Mouse (Mus musculus): ENCODE results near the gene Crisp2. TPM values are rescaled to one million over a fixed set of nuclear protein-coding genes. Genes with fewer than 3 reads are reported as not detected.
A peak's percentile ranks its signal among the peaks of the same experiment; 100 is the strongest.

Crisp2 gene
- total RNA-seq (2021) = not detected
- long read RNA-seq, experiment 1 = 0 reads
- long read RNA-seq, experiment 2 = 0 reads

DNA sequence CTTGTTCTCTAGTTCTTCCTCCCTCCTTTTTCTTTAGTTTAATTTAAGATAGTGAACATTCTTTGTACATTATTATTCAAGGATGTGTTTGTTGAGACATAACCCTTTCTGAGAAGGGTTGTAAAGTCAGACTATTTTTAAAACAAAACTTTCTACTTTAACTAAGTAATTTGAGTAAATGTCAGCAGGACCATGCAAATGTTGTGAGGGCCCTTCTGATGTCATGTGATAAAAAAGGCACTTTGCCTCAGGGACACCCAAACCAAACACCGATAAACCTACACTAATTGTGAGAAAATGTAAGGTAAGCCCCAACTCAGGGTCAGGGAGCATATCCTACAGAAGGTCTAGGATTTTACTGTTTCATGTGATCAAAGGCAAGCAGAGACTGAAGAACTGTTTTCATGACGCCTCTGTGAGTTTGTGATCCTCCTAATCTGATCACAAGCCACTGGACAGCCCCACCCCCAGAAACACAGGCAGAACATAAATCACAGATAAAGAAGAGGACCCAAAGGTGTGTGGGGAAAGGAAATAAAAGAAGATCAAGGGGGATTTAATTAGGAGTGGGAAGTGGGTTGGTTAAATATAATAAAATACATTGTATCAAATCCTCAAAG, at the start of gene Crisp2:
Gene Crisp2 (minus strand): TSS at position 51 of the 620 bp plus-strand sequence.
- no peak for DNase-seq (ENCODE audit: low spot score in 2 of 2)

- DNase-seq (ENCODE audit: low spot score in 2 of 2) = no peak
These were observed 48.3 kb upstream of the Crisp2 start for GRCm38 (mm10) chr17:40855065-40855464.

GRCm38 (mm10) chr17:40837308-40837707, 30.5 kb upstream of the Crisp2 start:
- no peak for DNase-seq (ENCODE audit: low spot score in 2 of 2)

DNA sequence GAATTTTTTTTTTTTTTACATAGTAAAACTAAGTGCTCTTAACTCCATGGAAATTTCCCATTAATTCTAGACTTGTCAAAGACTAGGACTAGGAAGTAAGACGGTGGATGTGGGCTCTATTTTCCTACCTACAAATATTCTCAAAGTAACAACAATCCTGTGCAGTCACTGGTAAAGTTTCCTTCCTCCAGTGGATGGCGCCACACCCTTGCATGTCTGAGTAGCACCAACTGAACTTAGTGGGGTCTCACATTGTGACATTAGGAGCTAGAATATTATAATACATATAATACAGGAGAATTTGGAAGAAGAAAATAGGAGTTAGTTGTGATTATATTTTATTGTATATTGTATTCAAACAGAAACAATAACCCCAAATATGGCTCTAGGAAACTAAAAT, 25.1 kb upstream of the Crisp2 start:
- no peak for DNase-seq (ENCODE audit: low spot score in 2 of 2)

DNA sequence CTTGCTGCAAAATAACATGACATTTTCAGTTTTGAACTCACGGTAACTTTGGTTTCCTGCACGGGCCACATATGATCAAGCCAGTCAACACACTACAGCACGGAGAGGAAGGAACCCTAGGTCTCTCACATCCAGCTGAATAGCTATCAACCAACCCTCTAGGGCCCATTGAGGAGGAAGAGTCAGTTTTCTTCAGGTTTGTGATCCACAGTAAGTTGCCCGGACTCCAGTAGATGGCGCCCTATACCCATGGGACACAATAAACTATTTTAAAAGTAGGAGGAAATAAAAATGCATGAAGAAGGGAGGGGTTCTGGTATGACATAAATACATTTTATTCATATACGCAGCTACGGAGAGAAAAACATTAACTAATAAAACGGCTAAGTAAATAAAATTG, 17.7 kb upstream of the Crisp2 start:
- peak in 1 of 2 experiments; percentile 15 for DNase-seq (ENCODE audit: low spot score in 2 of 2)

GRCm38 (mm10) chr17:40823817-40824216, 17.0 kb upstream of the Crisp2 start:
- no peak for DNase-seq (ENCODE audit: low spot score in 2 of 2)

DNA sequence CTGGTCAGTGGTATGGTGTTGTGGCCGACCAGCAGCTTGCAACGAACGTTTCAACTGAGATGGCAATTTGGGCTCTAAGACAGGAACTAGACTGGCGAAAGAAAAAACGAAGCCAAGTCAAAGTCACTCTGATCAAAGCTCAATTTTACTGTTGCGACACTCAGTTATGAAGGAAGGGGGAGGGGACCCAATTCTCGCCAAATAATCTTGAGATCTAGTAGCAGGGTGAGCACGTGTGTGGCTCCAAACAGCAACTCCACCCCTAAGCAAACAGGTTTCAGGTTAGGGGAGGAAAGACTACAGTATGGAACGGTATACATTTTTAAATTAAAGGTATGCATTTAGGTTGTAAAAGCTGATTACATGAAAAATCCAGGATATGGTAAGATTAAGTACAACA, 14.7 kb upstream of the Crisp2 start:
- no peak for DNase-seq (ENCODE audit: low spot score in 2 of 2)

GRCm38 (mm10) chr17:40817340-40817943, 10.6 kb upstream of the Crisp2 start:
- no peak for DNase-seq (ENCODE audit: low spot score in 2 of 2)

DNA sequence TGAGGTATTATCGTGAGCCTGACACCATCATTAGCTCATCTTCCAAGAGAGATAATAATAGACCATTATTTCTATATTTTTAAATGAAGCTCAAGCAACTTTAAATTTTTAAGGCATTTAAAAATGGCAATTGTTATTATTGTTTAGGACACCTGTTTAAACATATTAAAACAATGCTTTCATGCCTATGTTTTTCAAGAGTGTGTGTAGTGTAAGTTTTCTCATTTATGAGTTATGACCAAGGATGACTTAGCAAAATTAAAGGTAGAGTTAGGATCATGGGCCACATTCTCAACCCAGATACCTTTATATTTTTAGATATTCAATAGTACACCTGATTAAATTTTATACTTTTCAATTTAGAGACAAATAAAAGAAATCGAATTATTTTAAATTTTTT, 5.5 kb upstream of the Crisp2 start:
- DNase-seq (ENCODE audit: low spot score in 2 of 2) = no peak

- no peak for DNase-seq (ENCODE audit: low spot score in 2 of 2)
These were observed 4.8 kb upstream of the Crisp2 start for GRCm38 (mm10) chr17:40811560-40811959.

DNA sequence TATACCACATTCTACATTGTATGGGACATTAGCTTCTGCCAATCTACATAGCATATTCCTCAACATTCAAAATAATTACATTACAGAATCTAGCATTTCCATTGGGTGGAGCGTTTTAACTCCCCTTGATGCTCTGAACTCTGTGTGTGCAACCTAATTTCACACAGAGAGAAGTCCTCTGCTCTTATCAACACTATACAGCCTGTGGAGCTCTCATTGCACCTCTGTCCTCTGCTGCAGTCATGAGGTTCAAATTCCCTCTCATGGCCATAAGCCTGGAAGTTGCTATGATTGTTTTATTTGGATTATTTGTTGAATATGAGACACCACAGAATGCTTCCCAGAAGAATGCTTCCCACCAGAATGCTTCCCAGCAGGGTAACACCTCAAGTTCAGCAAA, 4.1 kb upstream of the Crisp2 start, which contains the start of gene Rhag:
Gene Rhag (plus strand): TSS at position 193 of the 400 bp plus-strand sequence.
- DNase-seq (ENCODE audit: low spot score in 2 of 2) = no peak

DNA sequence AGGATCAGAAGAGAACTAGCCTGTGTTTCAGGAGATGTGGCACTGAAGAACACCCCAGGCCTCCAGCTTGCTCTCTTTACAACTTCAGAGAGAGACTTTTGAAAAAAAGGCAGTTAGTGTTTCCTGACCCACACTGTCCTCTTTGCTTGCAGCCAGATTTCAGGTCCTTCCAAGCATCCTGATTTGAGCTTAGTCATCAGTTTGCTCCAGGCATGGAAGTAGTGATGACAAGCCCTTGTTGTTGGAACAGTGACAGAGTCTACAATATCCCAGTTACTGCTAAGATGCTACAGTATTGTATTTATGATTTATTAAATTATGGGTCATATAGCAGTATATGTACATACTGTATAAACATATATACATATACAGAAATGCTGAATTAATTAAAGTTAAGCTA, 1.3 kb upstream of the Crisp2 start:
- no peak for DNase-seq (ENCODE audit: low spot score in 2 of 2)

DNA sequence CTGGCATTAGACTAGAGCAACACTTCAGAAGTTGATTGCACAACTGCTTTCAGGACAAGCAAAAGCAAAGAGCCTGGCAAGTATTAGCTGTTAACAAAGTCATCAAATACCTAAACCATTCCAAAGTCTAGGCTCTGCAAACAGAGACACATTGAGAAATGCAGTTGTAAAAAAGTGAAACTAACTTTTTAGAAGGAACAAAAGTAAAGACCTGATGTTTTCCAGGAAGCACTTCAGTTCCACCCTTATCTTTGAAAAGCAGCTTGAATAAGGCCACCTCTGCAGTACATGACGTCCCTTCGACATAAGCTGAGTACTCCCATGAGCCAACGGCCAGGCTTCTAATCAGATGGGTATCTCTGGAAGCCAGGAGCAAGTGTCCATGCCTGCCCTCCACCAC, 253 bp downstream of the Crisp2 start:
- no peak for DNase-seq (ENCODE audit: low spot score in 2 of 2)

- no peak for DNase-seq (ENCODE audit: low spot score in 2 of 2)
These were observed 4.0 kb downstream of the Crisp2 start for GRCm38 (mm10) chr17:40802707-40803340.

GRCm38 (mm10) chr17:40793921-40794854, 12.6 kb downstream of the Crisp2 start:
- DNase-seq (ENCODE audit: low spot score in 2 of 2) = peak in 1 of 2 experiments; percentile 9

GRCm38 (mm10) chr17:40789877-40790276, 16.9 kb downstream of the Crisp2 start:
- DNase-seq (ENCODE audit: low spot score in 2 of 2) = no peak

DNA sequence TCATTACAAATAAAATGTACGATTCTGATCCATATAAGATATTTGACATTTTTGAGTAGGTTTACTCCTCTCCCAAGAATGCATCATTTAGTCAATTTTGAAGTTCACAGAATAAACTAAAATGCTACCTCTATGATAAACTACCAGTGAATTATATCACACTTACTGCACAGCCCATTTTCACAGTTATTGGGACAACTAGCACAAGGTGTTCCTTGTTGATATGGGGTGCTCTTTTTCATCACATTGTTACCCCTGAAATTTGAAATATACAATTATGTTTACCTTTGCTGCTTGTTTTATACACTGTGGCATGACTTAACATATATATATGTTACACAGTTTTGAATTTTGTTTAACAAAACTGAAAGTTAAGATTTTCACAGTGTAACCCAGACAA, 39.7 kb downstream of the Crisp2 start:
- DNase-seq (ENCODE audit: low spot score in 2 of 2) = no peak

GRCm38 (mm10) chr17:40763662-40764061, 43.1 kb downstream of the Crisp2 start:
- DNase-seq (ENCODE audit: low spot score in 2 of 2) = no peak

DNA sequence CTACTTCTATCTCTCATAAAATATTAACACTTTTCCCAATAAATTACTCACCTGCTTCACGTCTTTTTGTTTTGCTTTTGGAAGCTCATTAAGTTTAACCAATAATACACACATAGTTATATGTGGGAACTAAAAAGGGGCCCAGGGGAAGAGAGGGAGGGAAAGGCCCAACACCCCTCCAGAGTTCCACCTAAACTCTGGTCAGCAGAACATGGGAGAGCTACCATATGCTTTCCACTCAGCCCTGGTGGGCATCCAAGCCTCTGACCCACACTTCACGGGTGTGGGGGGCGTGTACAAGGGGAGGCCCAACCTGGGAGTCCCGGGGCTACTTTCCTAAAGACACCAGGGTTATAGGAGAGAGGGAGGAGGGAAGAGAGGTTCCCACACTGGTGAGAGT, 75.1 kb downstream of the Crisp2 start:
- DNase-seq (ENCODE audit: low spot score in 2 of 2) = no peak

DNA sequence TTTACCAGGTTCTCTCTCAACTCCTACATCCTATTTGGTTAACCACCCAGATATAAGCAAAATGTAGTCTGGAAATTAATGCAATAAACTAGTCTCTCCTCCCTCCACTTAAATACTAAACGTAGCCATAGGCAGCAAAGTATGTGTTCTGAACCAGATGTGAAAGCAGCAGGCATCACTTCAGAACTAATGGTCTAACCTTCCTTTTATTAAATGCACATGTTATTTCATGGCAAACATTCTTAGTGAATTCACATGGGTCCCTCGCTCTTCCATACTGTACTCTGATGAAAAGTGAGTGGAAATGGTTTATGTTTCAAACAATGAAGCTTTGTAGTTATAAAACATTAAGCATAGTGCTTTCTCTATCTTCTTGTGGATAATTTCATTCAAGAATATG, 75.5 kb downstream of the Crisp2 start:
- no peak for DNase-seq (ENCODE audit: low spot score in 2 of 2)

DNA sequence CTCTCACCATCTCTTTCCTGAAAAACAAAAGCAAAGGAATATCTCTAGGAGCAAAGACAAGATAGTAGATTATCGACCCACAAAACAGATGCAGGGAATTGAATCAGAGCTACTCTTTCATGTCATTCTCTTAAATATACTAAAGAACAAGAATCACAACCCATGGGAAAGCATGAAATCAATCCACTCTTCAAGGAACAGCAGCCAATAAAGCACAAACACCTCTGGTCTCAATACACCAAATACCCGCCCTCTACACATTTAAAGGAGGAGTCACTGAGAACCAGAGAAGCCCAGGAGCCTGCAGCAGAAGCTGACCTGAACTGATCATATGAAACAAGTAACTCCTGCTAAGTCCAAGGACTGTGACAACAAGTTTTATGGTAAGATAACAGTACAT, 80.0 kb downstream of the Crisp2 start, which contains the start of gene Esp1:
Gene Esp1 (plus strand): TSS at position 301 of the 400 bp plus-strand sequence.
- DNase-seq (ENCODE audit: low spot score in 2 of 2) = no peak
